In genomic region chr9:61618510-61619249, GRCm38 (mm10) we compare ENCODE assay signal across 10 mouse cellular contexts.
A peak's percentile ranks its signal among the peaks of the same experiment; 100 is the strongest.
DNase-seq lines count a peak whose midpoint lies in the region; ATAC-seq and TF ChIP-seq lines count a peak whose summit lies in the region.
"Had no signal": no experiment of that assay in that cellular context is flagged by ENCODE, and none has a peak within 500 bp of the region (broad histone marks: within the 10 kb centered on the region; RNA-seq: fewer than 3 reads in every experiment).

No protein-coding gene starts in this region.

- TF ChIP-seq CTCF in stomach, postnatal 0 days (IDR thresholded peaks at IDR 0.05; ENCODE audit: low read depth): no peak

- H3K4me3 ChIP-seq in forebrain, embryonic 12.5 days (replicated peaks): no peak overlapping the region
- H3K4me3 ChIP-seq in stomach, postnatal 0 days (ENCODE audit: low read depth, low read length): no peak overlapping the region
- H3K4me3 ChIP-seq: liver, embryonic 13.5 days; stomach, embryonic 15.5 days had no signal

- peak; percentile 27 to 29 for DNase-seq in spleen, postnatal 36 days (ENCODE audit: low spot score in 2 of 2)
- no peak for DNase-seq in spleen, adult 12 weeks (ENCODE audit: low spot score)
- peak; percentile 15 for DNase-seq in kidney, adult 18-20 months
- DNase-seq in mesoderm, embryonic 11.5 days (ENCODE audit: low read depth, low spot score): peak; percentile 87
- DNase-seq in stomach, postnatal 0 days (ENCODE audit: low spot score): no peak
- no peak for DNase-seq in c-Kit-positive CD71-positive TER-119-positive erythroid progenitor cells, embryonic 14.5 days (ENCODE audit: low spot score)
- DNase-seq: liver, embryonic 13.5 days had no signal

- TF ChIP-seq EP300 in stomach, postnatal 0 days (optimal IDR thresholded peaks at IDR 0.05): no peak

- H3K27me3 ChIP-seq in forebrain, embryonic 12.5 days: peaks cover 17% of the 10 kb centered on the region
- H3K27me3 ChIP-seq in stomach, postnatal 0 days (ENCODE audit: control insufficient read depth, insufficient read depth, low read length): no peaks in the 10 kb centered on the region
- H3K27me3 ChIP-seq: liver, embryonic 13.5 days; stomach, embryonic 15.5 days had no signal

- no peak overlapping the region for H3K9ac ChIP-seq in forebrain, embryonic 12.5 days
- no peak overlapping the region for H3K9ac ChIP-seq in stomach, postnatal 0 days (ENCODE audit: low read length)
- H3K9ac ChIP-seq: liver, embryonic 13.5 days; stomach, embryonic 15.5 days had no signal

- H3K4me1 ChIP-seq in forebrain, embryonic 12.5 days: peaks cover 55% of the 10 kb centered on the region
- H3K4me1 ChIP-seq in stomach, postnatal 0 days (replicated peaks; ENCODE audit: control insufficient read depth, insufficient read depth): no peaks in the 10 kb centered on the region
- H3K4me1 ChIP-seq: liver, embryonic 13.5 days; stomach, embryonic 15.5 days had no signal

- WGBS in forebrain, embryonic 12.5 days: 29% methylated on average over 12 of the region's 12 CpGs
- 58% methylated on average over 12 of the region's 12 CpGs for WGBS in stomach, postnatal 0 days

- H3K4me2 ChIP-seq in forebrain, embryonic 12.5 days: no peak overlapping the region
- no peak overlapping the region for H3K4me2 ChIP-seq in stomach, postnatal 0 days (replicated peaks; ENCODE audit: low read depth)
- H3K4me2 ChIP-seq: liver, embryonic 13.5 days; stomach, embryonic 15.5 days had no signal

- peak overlapping the region; percentile 70 for H3K27ac ChIP-seq in forebrain, embryonic 12.5 days
- no peak overlapping the region for H3K27ac ChIP-seq in stomach, postnatal 0 days (replicated peaks)
- H3K27ac ChIP-seq: liver, embryonic 13.5 days; stomach, embryonic 15.5 days had no signal

- no peaks in the 10 kb centered on the region for H3K9me3 ChIP-seq in forebrain, embryonic 12.5 days
- no peaks in the 10 kb centered on the region for H3K9me3 ChIP-seq in stomach, postnatal 0 days (ENCODE audit: control insufficient read depth, low read length)
- H3K9me3 ChIP-seq: liver, embryonic 13.5 days; stomach, embryonic 15.5 days had no signal

- ATAC-seq in forebrain, embryonic 12.5 days (ENCODE audit: low FRiP score): peak; percentile 54; the same call in 1 of the 2 replicates
- no peak for ATAC-seq in stomach, postnatal 0 days (ENCODE audit: low FRiP score, low TSS enrichment)
- ATAC-seq in megakaryocyte progenitor cell, adult 5-6 weeks (replicated peaks; ENCODE audit: poor library complexity): no peak

- no peaks in the 10 kb centered on the region for H3K36me3 ChIP-seq in forebrain, embryonic 12.5 days (replicated peaks)
- no peaks in the 10 kb centered on the region for H3K36me3 ChIP-seq in stomach, postnatal 0 days (ENCODE audit: control insufficient read depth, insufficient read depth, low read length)
- H3K36me3 ChIP-seq: liver, embryonic 13.5 days; stomach, embryonic 15.5 days had no signal

Comparison
In these comparisons a context has a peak if more than half of its experiments do, and no peak if none do; other contexts are left out.
1. DNase-seq: peak in spleen, postnatal 36 days (2 of 2), kidney, adult 18-20 months (single experiment) and mesoderm, embryonic 11.5 days (single experiment); none in spleen, adult 12 weeks (single experiment), stomach, postnatal 0 days (single experiment) and c-Kit-positive CD71-positive TER-119-positive erythroid progenitor cells, embryonic 14.5 days (single experiment).